Mouse (Mus musculus) brain, embryonic 14.5 days (tissue): ENCODE data around the gene Ppib.

ENCODE experiments used
- CTCF ChIP-seq: fragments of 200-500 bp; IDR thresholded peaks from 2 replicates; pipeline ENCODE4 v1.5.1; 2012; ENCODE audit warnings: inconsistent platforms, mild to moderate bottlenecking, moderate library complexity, borderline replicate concordance; ENCODE audit not compliant: insufficient read depth, insufficient read length; ENCODE audit errors: extremely low read depth
- POLR2A ChIP-seq: fragments of 200-500 bp; IDR thresholded peaks from 2 replicates; pipeline ENCODE4 v1.6.1; 2012; ENCODE audit warnings: mild to moderate bottlenecking, inconsistent platforms, borderline replicate concordance; ENCODE audit not compliant: poor library complexity, insufficient read depth, insufficient read length, severe bottlenecking; ENCODE audit errors: extremely low read depth

GRCm38 (mm10) chr9:66060986-66061385, 964 bp downstream of the Ppib start:
- TF ChIP-seq CTCF (no peak), POLR2A (no peak)
